Mouse (Mus musculus): ENCODE data around the gene B4galt3. TPM values are rescaled to one million over a fixed set of nuclear protein-coding genes. Genes with fewer than 3 reads are reported as not detected.
A peak's percentile ranks its signal among the peaks of the same experiment; 100 is the strongest.

The B4galt3 gene
- polyA plus RNA-seq, 1 experiment from 2014 or later = 35.8 TPM

DNA sequence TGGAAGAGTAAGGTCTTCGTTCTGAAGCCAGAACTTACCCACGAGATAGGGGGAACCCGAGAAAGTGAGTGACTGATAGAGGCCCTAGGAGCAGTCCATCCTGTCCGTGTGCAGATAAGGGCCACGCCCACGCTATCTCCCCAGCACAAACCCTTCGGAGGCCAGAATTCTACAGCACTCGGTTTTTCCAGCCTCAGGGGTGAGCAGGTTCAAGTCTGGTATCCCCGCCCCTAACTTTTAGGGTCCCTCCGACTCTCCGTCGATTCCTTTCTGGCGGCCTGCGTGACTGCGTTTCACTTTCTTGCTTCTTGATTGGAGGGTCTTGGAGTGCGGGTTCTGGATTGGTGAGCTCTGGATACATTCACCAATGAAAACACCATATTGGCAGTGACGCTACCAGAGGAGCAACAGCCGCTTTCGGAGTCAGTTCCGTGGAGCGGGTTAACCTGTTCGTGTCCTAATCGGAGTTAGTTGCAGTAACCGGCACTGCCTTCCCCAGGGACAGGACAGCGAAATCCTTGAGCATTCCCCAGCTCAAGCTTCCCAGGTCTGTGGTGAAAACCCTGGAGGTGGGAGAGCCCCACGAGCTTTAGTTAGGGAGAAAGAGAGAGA, 10.9 kb downstream of the B4galt3 start, which contains the start of gene Ppox:
TSS of gene Ppox (minus strand) at position 271 of the 612 bp plus-strand sequence.
- Histone ChIP-seq H3K4me3 (peak within 1 kb of the TSS; percentile 78), H3K27me3 (replicated peaks) (no peaks in the 10 kb centered on the region), H3K9ac (peak within 1 kb of the TSS; percentile 95), H3K4me2 (peak within 1 kb of the TSS; percentile 89), H3K36me3 (peaks cover 81% of the 10 kb centered on the region), H3K27ac (peak within 1 kb of the TSS; percentile 99), H3K4me1 (peaks cover 76% of the 10 kb centered on the region), H3K9me3 (replicated peaks) (no peaks in the 10 kb centered on the region)
- under 1% methylated on average over 26 of the region's 26 CpGs for WGBS (ENCODE audit: insufficient replicate concordance)
- ATAC-seq = peak; percentile 96

DNA sequence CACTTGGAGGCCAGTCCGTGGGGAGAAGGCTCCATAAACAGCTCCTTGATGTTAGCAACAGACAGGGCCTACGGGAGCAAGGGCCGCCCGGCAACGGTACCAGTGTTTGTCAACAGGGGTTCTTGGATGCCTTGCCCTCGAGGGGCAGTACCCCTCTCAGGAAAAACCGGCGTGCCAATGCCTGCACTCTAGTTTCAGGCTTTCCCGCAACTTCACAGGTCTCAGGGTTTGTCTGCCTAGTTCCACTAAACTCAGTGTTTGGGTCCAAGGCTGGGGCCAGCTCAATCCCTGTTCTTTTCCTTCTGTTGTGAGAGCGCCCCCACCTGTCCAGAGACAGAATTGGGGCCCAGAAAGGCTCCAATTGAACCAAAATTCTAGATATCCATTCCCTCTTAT, 11.4 kb downstream of the B4galt3 start:
- Histone ChIP-seq H3K9me3 (replicated peaks) (no peaks in the 10 kb centered on the region), H3K27ac (peak overlapping the region; percentile 99), H3K9ac (peak overlapping the region; percentile 95), H3K27me3 (replicated peaks) (no peaks in the 10 kb centered on the region), H3K4me3 (peak overlapping the region; percentile 78), H3K4me2 (peak overlapping the region; percentile 89), H3K4me1 (peaks cover 77% of the 10 kb centered on the region), H3K36me3 (peaks cover 81% of the 10 kb centered on the region)
- under 1% methylated on average over 10 of the region's 10 CpGs for WGBS (ENCODE audit: insufficient replicate concordance)
- peak; percentile 22 for ATAC-seq

DNA sequence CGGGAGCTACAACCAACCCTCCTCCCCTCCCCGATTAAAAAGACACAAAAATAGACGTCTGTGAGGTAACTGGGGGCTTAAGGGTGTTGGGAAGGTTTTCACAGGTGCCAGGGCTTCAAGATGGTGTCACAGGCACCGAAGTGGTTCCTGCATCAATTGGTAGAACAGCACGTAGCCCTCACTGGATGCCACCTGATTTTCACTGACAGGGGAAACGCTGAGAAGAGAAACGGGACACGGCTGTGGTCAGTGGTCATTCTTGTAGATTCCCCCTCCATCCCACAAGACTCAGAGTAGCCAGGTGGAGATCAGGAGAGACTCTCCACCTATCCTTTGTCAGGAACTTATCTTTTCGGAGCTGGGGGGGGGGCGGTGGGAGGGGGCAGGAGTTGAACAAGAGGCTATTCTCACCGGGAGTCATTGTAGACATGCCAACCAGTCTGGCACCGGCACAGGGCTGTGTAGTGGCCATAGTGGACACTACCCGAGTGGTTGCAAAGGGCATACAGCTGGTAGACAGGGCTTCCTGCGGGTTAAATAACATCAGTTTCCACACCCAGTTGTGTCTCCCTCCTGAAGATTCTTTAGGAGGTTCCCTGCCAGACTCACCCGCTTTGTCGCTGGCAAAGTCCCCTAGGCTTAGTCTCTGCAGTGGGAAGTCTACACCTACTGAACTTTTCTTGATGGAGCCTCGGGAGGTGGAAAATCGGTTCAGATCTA, 12.1 kb downstream of the B4galt3 start:
- H3K9ac ChIP-seq = peak overlapping the region; percentile 95
- H3K9me3 ChIP-seq (replicated peaks) = no peaks in the 10 kb centered on the region
- H3K27me3 ChIP-seq (replicated peaks) = no peaks in the 10 kb centered on the region
- ATAC-seq = no peak
- peak overlapping the region; percentile 99 for H3K27ac ChIP-seq
- 66% methylated on average over 18 of the region's 18 CpGs for WGBS (ENCODE audit: insufficient replicate concordance)
- H3K4me3 ChIP-seq = peak overlapping the region; percentile 78
- peaks cover 76% of the 10 kb centered on the region for H3K36me3 ChIP-seq
- peaks cover 77% of the 10 kb centered on the region for H3K4me1 ChIP-seq
- peak overlapping the region; percentile 89 for H3K4me2 ChIP-seq

DNA sequence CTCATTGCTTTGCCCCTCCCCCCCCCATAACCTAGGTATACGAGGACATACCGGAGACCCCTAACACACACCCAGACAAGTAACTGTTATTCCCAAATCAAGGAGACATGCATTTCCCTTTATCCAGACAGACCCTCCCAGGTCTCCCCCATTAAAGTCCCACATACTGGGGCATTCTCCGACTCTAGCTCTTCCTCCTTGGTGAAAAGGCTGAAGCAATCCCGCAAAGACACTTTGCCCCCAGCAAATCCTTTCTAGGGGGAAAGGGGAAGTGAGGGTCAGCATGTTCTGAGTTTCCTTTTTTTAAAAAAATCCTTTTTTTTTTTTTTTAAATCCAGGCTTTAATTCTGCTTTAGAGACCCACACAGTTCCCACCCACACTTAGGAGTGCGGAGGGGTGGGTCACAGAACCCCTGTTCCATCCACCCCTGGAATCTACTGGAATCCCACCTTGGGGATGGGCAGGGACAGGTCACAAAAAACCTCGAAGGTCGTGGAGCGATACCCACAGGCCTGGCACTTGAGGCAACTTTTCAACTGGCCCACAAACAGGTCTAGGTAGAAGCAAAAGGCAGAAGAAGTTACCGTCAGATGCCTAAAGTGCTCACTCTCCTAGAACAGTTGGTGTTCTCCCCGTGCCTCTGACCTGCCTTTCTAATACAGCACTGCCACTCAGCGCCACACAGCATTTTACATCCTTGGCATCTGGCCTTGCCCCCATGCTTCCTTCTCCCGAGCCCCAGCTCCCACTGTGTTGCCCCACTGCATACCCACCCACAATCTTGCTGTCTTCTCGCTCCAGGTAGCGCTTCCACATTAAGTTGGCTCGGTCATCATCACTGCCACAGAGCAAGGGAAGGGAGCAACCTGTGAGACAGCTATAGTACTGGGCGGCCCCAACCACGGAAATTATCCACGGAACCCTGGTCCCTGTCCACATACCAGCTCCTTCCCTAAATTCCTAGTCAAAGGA, 13.3 kb downstream of the B4galt3 start:
- no peak overlapping the region for H3K4me3 ChIP-seq
- peaks cover 68% of the 10 kb centered on the region for H3K36me3 ChIP-seq
- peaks cover 72% of the 10 kb centered on the region for H3K4me1 ChIP-seq
- H3K27ac ChIP-seq = peak overlapping the region; percentile 99
- no peak for ATAC-seq
- peak overlapping the region; percentile 89 for H3K4me2 ChIP-seq
- H3K27me3 ChIP-seq (replicated peaks) = no peaks in the 10 kb centered on the region
- no peaks in the 10 kb centered on the region for H3K9me3 ChIP-seq (replicated peaks)
- WGBS (ENCODE audit: insufficient replicate concordance) = 78% methylated on average over 18 of the region's 18 CpGs
- peak overlapping the region; percentile 95; the same call in 1 of the 2 replicates for H3K9ac ChIP-seq

DNA sequence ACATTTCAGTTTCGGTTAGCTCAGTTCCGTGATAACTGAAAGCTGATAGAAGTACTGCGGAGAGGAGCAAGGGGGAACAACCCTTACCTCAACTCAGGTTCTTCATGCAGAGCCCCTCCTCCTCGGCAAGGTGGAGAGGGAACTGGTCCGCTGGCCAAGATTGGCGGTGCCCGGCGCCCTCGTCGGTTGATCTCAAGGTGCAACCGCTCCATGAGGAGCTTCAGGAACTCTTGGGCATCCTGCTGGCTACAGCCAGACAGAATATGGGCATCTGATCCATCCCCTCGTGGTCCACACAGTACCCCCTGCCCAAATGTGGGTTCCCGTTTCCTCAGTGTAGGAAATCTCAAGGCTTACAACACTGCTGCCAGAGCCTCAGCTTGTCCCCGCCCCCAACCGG, 14.4 kb downstream of the B4galt3 start:
- Histone ChIP-seq H3K9me3 (replicated peaks) (no peaks in the 10 kb centered on the region), H3K36me3 (peaks cover 68% of the 10 kb centered on the region), H3K9ac (no peak overlapping the region), H3K4me3 (no peak overlapping the region), H3K4me1 (peaks cover 66% of the 10 kb centered on the region), H3K4me2 (no peak overlapping the region), H3K27me3 (replicated peaks) (no peaks in the 10 kb centered on the region), H3K27ac (no peak overlapping the region; the same call in 1 of the 2 replicates)
- 83% methylated on average over 15 of the region's 15 CpGs for WGBS (ENCODE audit: insufficient replicate concordance)
- ATAC-seq = no peak

DNA sequence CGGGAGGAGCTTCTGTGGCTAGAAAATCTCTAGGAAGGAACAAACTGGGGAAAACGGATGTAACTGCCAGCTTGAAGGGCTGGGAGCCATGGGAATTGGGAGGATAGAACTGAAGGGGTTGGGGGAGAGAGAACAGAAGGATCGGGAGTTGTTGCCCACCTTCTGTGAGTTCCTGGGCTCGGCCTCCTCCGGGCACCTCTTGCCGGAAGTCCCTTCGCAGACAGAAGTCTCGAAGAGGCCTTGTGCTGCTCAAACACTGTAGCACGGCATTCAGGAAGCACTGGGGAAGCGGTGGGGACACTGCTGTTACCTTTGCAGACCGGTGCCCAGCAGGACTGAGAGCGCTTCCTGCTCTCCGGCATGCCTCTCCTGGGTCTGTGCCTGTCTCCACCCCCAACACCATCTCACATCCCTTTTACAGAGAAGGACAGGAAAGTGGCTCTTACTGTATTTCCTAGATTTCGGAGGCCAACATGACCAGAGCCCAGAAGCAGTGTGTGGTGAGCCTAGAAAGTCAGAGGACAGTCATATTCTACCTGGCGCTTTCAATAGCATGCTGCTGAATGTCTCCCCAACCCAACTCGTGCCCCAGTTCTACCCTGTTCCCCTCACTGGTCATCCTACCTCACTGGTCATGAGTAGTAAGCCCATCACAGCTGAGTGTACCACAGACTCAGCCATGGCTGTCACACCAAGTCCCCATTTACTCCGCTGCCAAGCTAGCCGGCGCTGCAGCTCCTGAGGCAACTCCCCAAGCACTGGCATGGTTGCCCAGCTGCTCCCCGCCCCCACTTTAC, 15.2 kb downstream of the B4galt3 start:
- no peak overlapping the region for H3K9ac ChIP-seq
- no peak overlapping the region for H3K4me2 ChIP-seq
- H3K4me1 ChIP-seq = peaks cover 60% of the 10 kb centered on the region
- no peak for ATAC-seq
- H3K9me3 ChIP-seq (replicated peaks) = no peaks in the 10 kb centered on the region
- H3K27me3 ChIP-seq (replicated peaks) = no peaks in the 10 kb centered on the region
- no peak overlapping the region for H3K4me3 ChIP-seq
- peak overlapping the region; percentile 59; the same call in 1 of the 2 replicates for H3K27ac ChIP-seq
- WGBS (ENCODE audit: insufficient replicate concordance) = 74% methylated on average over 20 of the region's 20 CpGs
- peaks cover 70% of the 10 kb centered on the region for H3K36me3 ChIP-seq

DNA sequence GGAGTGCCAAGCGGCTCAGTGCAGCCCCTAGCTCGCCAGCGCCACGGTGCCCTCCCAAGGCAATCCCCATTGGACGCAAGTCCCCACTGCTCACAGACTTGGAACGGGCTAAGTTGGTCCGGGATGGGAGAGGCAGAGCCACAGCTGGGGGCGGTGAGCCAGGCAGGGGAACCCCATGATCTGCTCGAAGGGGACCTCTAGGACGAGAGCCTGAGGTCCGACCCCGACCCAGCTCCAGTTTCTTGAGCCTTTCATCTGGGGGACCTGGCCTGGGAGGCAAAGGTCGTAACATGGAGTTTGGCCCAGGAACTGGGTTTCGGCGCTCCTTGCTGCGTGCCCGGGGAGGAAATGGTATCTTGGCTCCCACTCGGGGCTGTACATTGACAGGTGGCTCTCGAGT, 16.4 kb downstream of the B4galt3 start:
- ATAC-seq = no peak
- Histone ChIP-seq H3K36me3 (peaks cover 78% of the 10 kb centered on the region), H3K4me3 (peak overlapping the region; percentile 91), H3K9me3 (replicated peaks) (no peaks in the 10 kb centered on the region), H3K4me1 (peaks cover 62% of the 10 kb centered on the region), H3K9ac (no peak overlapping the region), H3K27me3 (replicated peaks) (no peaks in the 10 kb centered on the region), H3K4me2 (peak overlapping the region; percentile 88), H3K27ac (0 out of 2 replicates have a peak overlapping the region, but pooled peaks have one; percentile 59)
- WGBS (ENCODE audit: insufficient replicate concordance) = 84% methylated on average over 19 of the region's 19 CpGs

DNA sequence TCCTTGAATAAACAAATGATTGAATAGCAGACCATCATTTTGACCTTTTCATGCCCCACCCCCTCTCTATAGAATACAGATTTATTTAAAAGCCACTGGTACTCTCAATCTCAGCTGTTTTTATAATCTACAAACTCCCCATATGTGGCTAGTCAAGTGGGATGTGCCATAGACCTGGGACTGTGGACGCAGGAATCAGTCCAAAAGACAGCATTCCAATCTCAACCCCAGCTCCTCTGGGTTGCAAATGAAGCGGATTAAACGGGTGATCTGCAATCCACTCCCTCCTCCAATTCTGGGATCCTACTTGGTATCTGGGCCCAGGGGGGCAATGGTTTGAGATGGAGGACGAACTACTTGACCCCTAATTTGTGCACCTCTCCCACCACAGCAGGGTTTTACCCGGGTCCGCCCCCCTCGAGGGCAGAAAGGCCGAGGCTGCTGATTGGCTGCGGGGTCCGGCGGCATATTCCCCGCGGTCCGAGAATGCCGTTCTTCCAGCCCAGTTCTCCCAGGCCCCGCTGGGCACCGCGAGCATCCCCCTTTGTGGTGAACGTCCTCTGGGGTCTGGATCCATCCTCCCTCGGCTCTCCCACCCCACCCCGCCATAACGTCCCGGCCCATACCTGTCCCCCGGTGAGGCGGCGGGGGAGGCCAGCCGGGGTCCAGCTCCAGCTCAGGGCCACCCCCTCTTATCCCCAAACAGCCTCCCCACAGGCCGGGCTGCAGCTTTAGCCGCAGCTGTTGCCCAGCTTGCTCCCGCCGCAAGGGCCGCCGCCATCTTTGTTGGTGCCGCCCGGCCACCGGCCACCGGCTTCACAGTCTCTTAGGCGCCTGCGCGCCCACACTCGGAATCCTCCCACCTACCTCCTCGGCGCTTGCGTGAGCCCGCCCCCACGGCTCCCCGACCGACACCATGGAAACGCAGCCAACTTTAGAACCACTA, 17.3 kb downstream of the B4galt3 start, which contains the start of gene Usp21:
TSS of gene Usp21 (minus strand) at position 856 of the 946 bp plus-strand sequence.
- Histone ChIP-seq H3K4me2 (peak within 1 kb of the TSS; percentile 88), H3K4me1 (peaks cover 66% of the 10 kb centered on the region), H3K9me3 (replicated peaks) (no peaks in the 10 kb centered on the region), H3K27ac (peak within 1 kb of the TSS; percentile 85), H3K4me3 (peak within 1 kb of the TSS; percentile 91), H3K36me3 (peaks cover 80% of the 10 kb centered on the region), H3K9ac (peak within 1 kb of the TSS; percentile 97), H3K27me3 (replicated peaks) (no peaks in the 10 kb centered on the region)
- peak; percentile 94 for ATAC-seq
- WGBS (ENCODE audit: insufficient replicate concordance) = under 1% methylated on average over 46 of the region's 49 CpGs

DNA sequence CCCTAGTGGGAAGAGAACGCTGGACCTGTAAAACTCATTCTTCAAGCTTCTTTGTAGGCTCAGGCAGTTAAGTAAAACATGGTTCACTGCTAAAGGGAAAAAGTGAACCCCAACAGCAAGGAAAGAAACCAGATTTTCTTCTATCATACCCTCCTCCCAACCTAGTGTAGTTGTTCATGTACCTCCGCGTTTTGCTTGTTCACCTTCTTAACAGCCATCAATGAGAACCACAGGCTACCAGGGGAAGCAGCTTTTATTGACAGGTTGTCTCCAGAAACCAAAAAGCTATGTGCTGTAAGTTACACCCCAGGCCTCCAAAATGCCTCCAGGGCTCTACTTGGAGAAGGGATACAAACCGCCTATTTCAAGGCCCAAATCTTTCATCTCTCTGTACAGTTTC, 18.2 kb downstream of the B4galt3 start:
- peaks cover 66% of the 10 kb centered on the region for H3K4me1 ChIP-seq
- H3K9ac ChIP-seq = peak overlapping the region; percentile 97; the same call in 1 of the 2 replicates
- 56% methylated on average over 4 of the region's 4 CpGs for WGBS (ENCODE audit: insufficient replicate concordance)

DNA sequence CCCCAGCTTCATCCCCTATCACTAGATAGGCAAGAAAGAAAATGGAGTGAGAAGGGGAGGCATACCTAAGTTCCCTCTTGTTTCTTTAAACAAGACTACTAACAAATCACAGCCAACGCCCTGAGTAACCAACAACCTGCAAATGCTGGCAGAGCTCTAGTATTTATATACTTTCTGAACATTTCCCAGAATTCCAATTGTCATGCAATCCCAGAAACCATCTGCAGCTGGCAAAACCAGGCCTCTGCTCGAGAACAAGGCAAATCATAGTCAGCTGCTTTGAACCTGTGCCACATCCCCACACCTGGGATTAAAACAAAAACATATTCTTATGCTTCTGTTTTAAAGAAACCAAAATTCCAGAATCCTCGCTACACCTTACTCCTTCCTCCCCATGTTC, 23.2 kb downstream of the B4galt3 start:
- peaks cover 29% of the 10 kb centered on the region for H3K27me3 ChIP-seq (replicated peaks)
- H3K4me3 ChIP-seq = peak overlapping the region; percentile 82
- no peak for ATAC-seq
- H3K36me3 ChIP-seq = peaks cover 40% of the 10 kb centered on the region
- WGBS (ENCODE audit: insufficient replicate concordance) = 84% methylated on average over 3 of the region's 3 CpGs
- peak overlapping the region; percentile 68 for H3K4me2 ChIP-seq
- no peaks in the 10 kb centered on the region for H3K9me3 ChIP-seq (replicated peaks)
- H3K4me1 ChIP-seq = peaks cover 35% of the 10 kb centered on the region
- no peak overlapping the region for H3K9ac ChIP-seq
- H3K27ac ChIP-seq = no peak overlapping the region

More for the DNA sequence above, 18.2 kb downstream of the B4galt3 start:
- H3K36me3 ChIP-seq = peaks cover 77% of the 10 kb centered on the region
- peak overlapping the region; percentile 91 for H3K4me3 ChIP-seq
- ATAC-seq = no peak
- no peaks in the 10 kb centered on the region for H3K27me3 ChIP-seq (replicated peaks)
- H3K4me2 ChIP-seq = peak overlapping the region; percentile 88
- H3K27ac ChIP-seq = peak overlapping the region; percentile 76
- H3K9me3 ChIP-seq (replicated peaks) = no peaks in the 10 kb centered on the region

All from liver, embryonic 12.5 days (tissue).